Mouse (Mus musculus) heart, embryonic 15.5 days (tissue): ENCODE data around the gene Agtpbp1. TPM values are rescaled to one million over a fixed set of nuclear protein-coding genes. Genes with fewer than 3 reads are reported as not detected.
"Not testable (repeated sequence)": the region's sequence is repeated elsewhere in the genome, so short reads cannot be mapped to it uniquely, and the experiment has no call there.

Experiments used
- ATAC-seq: fragments of 200-750 bp; cut with Nextera tagmentation; replicated peaks from 2 replicates; pipeline ENCODE4 v1.8.0; 2017; ENCODE audit warnings: low read depth, moderate TSS enrichment; ENCODE audit not compliant: insufficient number of reproducible peaks, insufficient read depth, low FRiP score
- H3K27ac ChIP-seq: fragments of 300-500 bp; sonication (generic); 2 replicates; pipeline ENCODE4 v1.5.1; 2015; ENCODE audit warnings: mild to moderate bottlenecking, inconsistent platforms
- H3K27me3 ChIP-seq: fragments of 300-500 bp; sonication (generic); 2 replicates; pipeline ENCODE4 v1.6.1; 2015; ENCODE audit warnings: inconsistent platforms
- H3K36me3 ChIP-seq: fragments of 300-500 bp; sonication (generic); 2 replicates; pipeline ENCODE4 v1.6.1; 2015; ENCODE audit warnings: mild to moderate bottlenecking, inconsistent platforms
- H3K4me1 ChIP-seq: fragments of 300-500 bp; sonication (generic); replicated peaks from 2 replicates; pipeline ENCODE4 v1.6.1; 2015; ENCODE audit warnings: inconsistent platforms
- H3K4me2 ChIP-seq: fragments of 300-500 bp; sonication (generic); 2 replicates; pipeline ENCODE4 v1.6.1; 2015; ENCODE audit warnings: inconsistent platforms, mild to moderate bottlenecking, moderate library complexity
- H3K4me3 ChIP-seq: fragments of 300-500 bp; sonication (generic); 2 replicates; pipeline ENCODE4 v1.5.1; 2015; ENCODE audit warnings: mild to moderate bottlenecking, inconsistent platforms
- H3K9ac ChIP-seq: fragments of 300-500 bp; sonication (generic); 2 replicates; pipeline ENCODE4 v1.6.1; 2015; ENCODE audit warnings: mild to moderate bottlenecking, inconsistent platforms
- H3K9me3 ChIP-seq: fragments of 300-500 bp; sonication (generic); replicated peaks from 2 replicates; pipeline ENCODE4 v1.6.1; 2016; ENCODE audit warnings: inconsistent platforms
- WGBS: fragments of 180-500 bp; shearing (Covaris S2); methylation state at CpG from one replicate; pipeline ENCODE4 v1.1.7; 2015; ENCODE audit warnings: mixed read lengths; 5-methylcytosine and 5-hydroxymethylcytosine counted together
- polyA plus RNA-seq: library from polyadenylated mRNA; unstranded; fragments of >200 nt; fragmentation: Nextera tagmentation; extraction: Ambion mirVana; gene quantifications from 2 replicates; pipeline ENCODE4 v1.2.1, GENCODE M21; 2015

Agtpbp1 gene
- polyA plus RNA-seq, 1 experiment from 2014 or later: 11.7 TPM

DNA sequence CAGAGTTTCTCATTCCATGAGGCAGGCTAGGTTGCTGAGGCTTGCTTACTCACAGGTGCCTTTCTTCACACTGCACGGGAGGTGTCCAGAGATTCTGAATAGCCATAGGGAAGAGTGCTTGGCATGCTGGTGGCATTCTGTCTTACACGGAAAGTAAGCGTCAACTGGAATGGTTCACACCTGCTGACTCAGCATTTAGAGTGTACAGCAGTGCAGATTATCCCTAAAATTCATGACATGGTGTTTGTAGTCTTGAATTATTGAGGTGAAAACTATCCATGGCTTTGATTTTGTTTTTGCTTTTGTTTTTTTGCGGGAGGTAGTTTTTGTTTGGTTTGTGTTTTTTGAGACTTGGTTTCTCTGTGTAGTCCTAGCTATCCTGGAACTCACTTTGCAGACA is 24.9 kb upstream of the Agtpbp1 start:
- WGBS: 78% methylated on average over 4 of the region's 4 CpGs
- H3K27ac ChIP-seq: peak overlapping the region; percentile 92
- no peak overlapping the region for H3K9ac ChIP-seq
- no peaks in the 10 kb centered on the region for H3K9me3 ChIP-seq
- no peak overlapping the region for H3K4me2 ChIP-seq
- H3K4me3 ChIP-seq: no peak overlapping the region
- no peak for ATAC-seq
- H3K4me1 ChIP-seq: peaks cover 11% of the 10 kb centered on the region
- H3K36me3 ChIP-seq: peaks cover 65% of the 10 kb centered on the region
- H3K27me3 ChIP-seq: no peaks in the 10 kb centered on the region

- ATAC-seq: no peak
- Histone ChIP-seq H3K4me3 (no peak overlapping the region), H3K4me1 (peaks cover 7% of the 10 kb centered on the region), H3K9me3 (no peaks in the 10 kb centered on the region), H3K36me3 (peaks cover 80% of the 10 kb centered on the region), H3K27me3 (no peaks in the 10 kb centered on the region), H3K9ac (no peak overlapping the region), H3K4me2 (no peak overlapping the region), H3K27ac (no peak overlapping the region)
- 79% methylated on average over 10 of the region's 10 CpGs for WGBS
Observed at GRCm38 (mm10) chr13:59605221-59605922, 20.3 kb upstream of the Agtpbp1 start.

DNA sequence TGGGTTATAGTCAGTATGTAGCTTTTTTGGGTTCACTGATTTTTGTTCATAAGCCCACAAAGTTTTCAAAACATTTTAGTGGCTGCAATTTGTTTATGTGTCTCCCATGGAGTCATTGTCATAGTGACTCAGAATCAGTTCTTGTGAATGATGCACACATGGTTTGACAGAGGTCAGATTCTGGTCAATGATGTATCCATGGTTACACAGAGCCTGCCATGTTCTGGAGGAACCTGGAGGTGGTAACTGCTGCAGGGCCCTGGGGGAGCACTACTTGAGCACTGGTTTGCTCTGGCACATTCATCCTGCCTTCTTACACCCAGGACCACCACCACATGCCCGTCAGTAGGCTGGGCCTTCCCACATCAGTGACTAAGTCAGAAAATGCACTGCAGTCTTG is 19.5 kb upstream of the Agtpbp1 start:
- H3K27me3 ChIP-seq: no peaks in the 10 kb centered on the region
- no peaks in the 10 kb centered on the region for H3K4me1 ChIP-seq
- H3K36me3 ChIP-seq: peaks cover 86% of the 10 kb centered on the region
- H3K9ac ChIP-seq: no peak overlapping the region
- no peak overlapping the region for H3K27ac ChIP-seq
- ATAC-seq: no peak
- no peak overlapping the region for H3K4me3 ChIP-seq
- 95% methylated on average over 1 of the region's 1 CpGs for WGBS
- H3K9me3 ChIP-seq: no peaks in the 10 kb centered on the region
- no peak overlapping the region for H3K4me2 ChIP-seq

DNA sequence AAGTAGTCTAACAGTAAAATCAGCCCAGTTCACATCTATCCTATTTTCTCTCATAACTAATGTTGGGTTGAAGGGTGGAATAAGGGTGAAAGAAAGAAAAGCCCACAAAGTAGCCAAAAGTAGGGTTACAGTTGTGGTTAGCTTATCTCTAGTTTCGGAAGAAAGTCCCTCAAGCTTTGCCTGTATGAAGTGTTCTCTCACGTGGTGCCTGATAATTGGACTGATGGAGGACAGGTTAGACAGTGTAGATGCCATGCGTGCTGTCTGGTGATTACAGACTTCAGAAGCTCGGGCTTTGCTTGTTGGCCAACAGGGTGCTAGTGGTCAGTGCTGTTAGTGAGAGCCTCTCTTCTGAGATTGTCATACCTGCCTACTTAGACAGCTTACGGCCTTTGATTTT is 18.1 kb upstream of the Agtpbp1 start:
- Histone ChIP-seq H3K27ac (no peak overlapping the region), H3K4me2 (no peak overlapping the region), H3K27me3 (no peaks in the 10 kb centered on the region), H3K4me1 (no peaks in the 10 kb centered on the region), H3K36me3 (peaks cover 85% of the 10 kb centered on the region), H3K4me3 (no peak overlapping the region), H3K9ac (no peak overlapping the region), H3K9me3 (no peaks in the 10 kb centered on the region)
- WGBS: 89% methylated on average over 5 of the region's 5 CpGs
- ATAC-seq: no peak

DNA sequence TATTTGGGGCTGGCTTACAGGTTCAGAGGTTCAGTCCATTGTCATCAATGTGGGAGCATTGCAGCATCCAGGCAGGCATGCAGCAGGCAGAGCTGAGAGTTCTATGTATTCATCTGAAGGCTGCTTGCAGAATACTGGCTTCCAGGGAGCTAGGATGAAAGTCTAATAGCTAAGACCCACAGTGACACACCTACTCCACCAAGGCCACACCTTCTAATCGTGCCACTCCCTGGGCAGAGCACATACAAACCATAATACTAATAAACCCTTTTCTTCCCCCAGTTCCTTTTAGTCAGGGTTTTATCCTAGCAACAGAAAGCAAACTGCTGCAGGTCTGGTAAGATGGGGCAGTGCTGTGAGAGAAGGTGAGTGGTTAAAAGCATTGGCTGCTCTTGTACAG is 7.6 kb upstream of the Agtpbp1 start:
- 83% methylated on average over 1 of the region's 1 CpGs for WGBS
- Histone ChIP-seq H3K27ac (no peak overlapping the region), H3K9me3 (no peaks in the 10 kb centered on the region), H3K36me3 (peaks cover 50% of the 10 kb centered on the region), H3K4me1 (peaks cover 1% of the 10 kb centered on the region), H3K27me3 (no peaks in the 10 kb centered on the region), H3K4me2 (no peak overlapping the region), H3K4me3 (no peak overlapping the region), H3K9ac (no peak overlapping the region)
- no peak for ATAC-seq

DNA sequence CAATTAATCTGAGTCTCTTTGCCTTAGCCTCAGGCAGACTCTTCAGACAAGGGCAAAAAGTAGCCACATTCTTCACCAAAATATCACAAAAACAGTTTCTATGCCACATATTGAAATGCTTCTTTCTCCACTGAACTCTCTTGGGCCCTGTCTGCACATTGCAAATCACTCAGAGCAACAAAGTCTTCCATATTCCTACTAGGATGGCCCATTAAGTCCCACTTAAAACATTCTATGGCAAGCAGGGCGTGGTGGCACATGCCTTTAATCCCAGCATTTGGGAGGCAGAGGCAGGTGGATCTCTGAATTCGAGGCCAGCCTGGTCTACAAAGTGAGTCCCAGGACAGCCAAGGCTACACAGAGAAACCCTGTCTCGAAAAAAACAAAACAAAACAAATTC is 7.0 kb upstream of the Agtpbp1 start:
- H3K27ac ChIP-seq, H3K9ac ChIP-seq, H3K27me3 ChIP-seq, ATAC-seq, H3K4me3 ChIP-seq, H3K4me1 ChIP-seq, H3K9me3 ChIP-seq, H3K4me2 ChIP-seq: not testable (repeated sequence)
- peaks cover 50% of the 10 kb centered on the region for H3K36me3 ChIP-seq
- WGBS: 87% methylated on average over 3 of the region's 3 CpGs

GRCm38 (mm10) chr13:59590691-59591090 is 5.7 kb upstream of the Agtpbp1 start:
- no peak for ATAC-seq
- no peak overlapping the region for H3K4me3 ChIP-seq
- no peaks in the 10 kb centered on the region for H3K9me3 ChIP-seq
- H3K4me2 ChIP-seq: no peak overlapping the region
- peaks cover 48% of the 10 kb centered on the region for H3K36me3 ChIP-seq
- H3K4me1 ChIP-seq: peaks cover 19% of the 10 kb centered on the region
- WGBS: 92% methylated on average over 4 of the region's 4 CpGs
- no peaks in the 10 kb centered on the region for H3K27me3 ChIP-seq
- H3K27ac ChIP-seq: no peak overlapping the region
- no peak overlapping the region for H3K9ac ChIP-seq

DNA sequence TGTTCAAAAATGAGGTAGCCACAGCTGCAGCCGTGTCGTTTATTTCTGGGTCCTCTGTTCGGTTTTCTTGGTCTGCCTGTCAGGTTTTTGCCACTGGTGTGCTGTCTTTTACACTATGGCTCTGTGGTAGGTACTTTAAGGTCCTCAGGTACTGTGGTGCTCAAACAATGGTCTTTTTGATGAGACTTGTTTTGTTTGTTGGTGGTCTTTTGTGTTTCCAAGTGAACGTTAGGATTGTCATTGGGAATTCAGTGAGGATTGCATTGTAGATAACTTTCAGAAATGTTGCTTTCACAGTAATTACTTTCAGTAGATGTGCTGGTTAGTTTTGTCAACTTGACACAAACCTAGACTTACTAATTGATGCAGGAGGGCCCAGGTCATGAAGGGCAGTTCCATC is 4.6 kb upstream of the Agtpbp1 start:
- Histone ChIP-seq H3K4me3 (no peak overlapping the region), H3K27me3 (no peaks in the 10 kb centered on the region), H3K9ac (no peak overlapping the region), H3K27ac (no peak overlapping the region), H3K36me3 (peaks cover 43% of the 10 kb centered on the region), H3K4me2 (no peak overlapping the region), H3K9me3 (no peaks in the 10 kb centered on the region), H3K4me1 (peaks cover 19% of the 10 kb centered on the region)
- WGBS: 85% methylated on average over 4 of the region's 4 CpGs
- no peak for ATAC-seq

- H3K27me3 ChIP-seq: no peaks in the 10 kb centered on the region
- H3K27ac ChIP-seq: no peak overlapping the region
- no peak overlapping the region for H3K4me3 ChIP-seq
- H3K4me2 ChIP-seq: peak overlapping the region; percentile 72
- peaks cover 33% of the 10 kb centered on the region for H3K36me3 ChIP-seq
- H3K4me1 ChIP-seq: peaks cover 23% of the 10 kb centered on the region
- H3K9ac ChIP-seq: 0 out of 2 replicates have a peak overlapping the region, but pooled peaks have one; percentile 11
- 89% methylated on average over 2 of the region's 2 CpGs for WGBS
- H3K9me3 ChIP-seq: no peaks in the 10 kb centered on the region
- ATAC-seq: no peak
Observed at GRCm38 (mm10) chr13:59587201-59587600, 2.2 kb upstream of the Agtpbp1 start.

DNA sequence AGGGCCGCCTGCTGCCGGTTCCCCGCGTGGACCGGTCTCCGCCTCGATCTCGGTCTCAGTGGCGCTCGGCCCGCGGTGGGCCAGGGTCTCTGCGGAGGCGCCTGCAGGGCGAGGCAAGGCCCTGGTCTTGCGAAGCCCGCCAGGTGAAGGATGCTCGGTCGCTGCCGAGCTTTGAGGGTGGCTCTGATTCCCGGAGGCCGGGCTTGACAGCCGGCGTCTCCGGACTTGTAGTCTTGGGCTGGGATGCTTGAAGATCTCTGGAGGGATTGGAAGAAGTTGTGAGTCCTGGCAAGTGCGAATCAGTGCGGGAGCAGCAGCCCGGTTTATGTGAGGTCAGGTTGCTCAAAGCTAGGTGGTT is 600 bp upstream of the Agtpbp1 start:
- peaks cover 18% of the 10 kb centered on the region for H3K36me3 ChIP-seq
- no peak for ATAC-seq
- no peaks in the 10 kb centered on the region for H3K9me3 ChIP-seq
- peak overlapping the region; percentile 79 for H3K4me3 ChIP-seq
- H3K9ac ChIP-seq: peak overlapping the region; percentile 87
- peak overlapping the region; percentile 72 for H3K4me2 ChIP-seq
- WGBS: under 1% methylated on average over 28 of the region's 28 CpGs
- H3K27ac ChIP-seq: peak overlapping the region; percentile 76
- no peaks in the 10 kb centered on the region for H3K27me3 ChIP-seq
- H3K4me1 ChIP-seq: peaks cover 23% of the 10 kb centered on the region

GRCm38 (mm10) chr13:59584481-59584880 is 546 bp downstream of the Agtpbp1 start:
- peak overlapping the region; percentile 79 for H3K4me3 ChIP-seq
- peak overlapping the region; percentile 84 for H3K4me2 ChIP-seq
- H3K27me3 ChIP-seq: no peaks in the 10 kb centered on the region
- H3K9me3 ChIP-seq: no peaks in the 10 kb centered on the region
- peak overlapping the region; percentile 57 for H3K9ac ChIP-seq
- peaks cover 23% of the 10 kb centered on the region for H3K4me1 ChIP-seq
- WGBS: 3% methylated on average over 9 of the region's 9 CpGs
- ATAC-seq: peak; percentile 29
- H3K36me3 ChIP-seq: peaks cover 8% of the 10 kb centered on the region; the same call in 1 of the 2 replicates
- peak overlapping the region; percentile 77 for H3K27ac ChIP-seq

GRCm38 (mm10) chr13:59580954-59581353 is 4.1 kb downstream of the Agtpbp1 start:
- no peak overlapping the region for H3K4me3 ChIP-seq
- ATAC-seq: no peak
- H3K27ac ChIP-seq: no peak overlapping the region
- WGBS: 96% methylated on average over 4 of the region's 4 CpGs
- peaks cover 6% of the 10 kb centered on the region for H3K4me1 ChIP-seq
- H3K9ac ChIP-seq: no peak overlapping the region
- no peaks in the 10 kb centered on the region for H3K36me3 ChIP-seq
- H3K27me3 ChIP-seq: no peaks in the 10 kb centered on the region
- no peak overlapping the region for H3K4me2 ChIP-seq
- H3K9me3 ChIP-seq: no peaks in the 10 kb centered on the region
